8 mouse cellular contexts compared by ENCODE assay signal in the genomic region with DNA sequence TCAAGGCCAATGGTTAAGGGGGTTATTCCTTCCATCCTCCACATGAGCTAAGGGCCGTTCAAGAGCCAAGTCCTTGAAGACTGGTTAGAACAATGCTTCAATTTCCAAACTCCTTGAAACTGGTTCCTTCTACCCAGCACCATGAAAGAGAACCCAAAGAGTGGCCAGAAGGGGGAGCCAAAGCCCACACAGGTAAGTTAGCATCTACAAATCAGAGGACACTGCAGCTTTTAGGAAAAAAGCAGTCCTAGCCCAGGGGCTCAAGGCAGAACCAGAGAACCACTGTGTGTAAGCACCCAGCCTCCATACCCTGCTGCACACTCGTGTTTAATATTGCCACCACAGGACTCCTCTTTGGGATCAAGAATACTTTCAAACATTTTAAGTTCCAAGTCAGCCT. TPM values are rescaled to one million over a fixed set of nuclear protein-coding genes. Genes with fewer than 3 reads are reported as not detected.
DNase-seq lines count a peak whose midpoint lies in the region; ATAC-seq and TF ChIP-seq lines count a peak whose summit lies in the region.

No protein-coding gene starts in this region.

- no peak overlapping the region for H3K9ac ChIP-seq in midbrain, embryonic 11.5 days (ENCODE audit: low read length)
- no peak overlapping the region for H3K9ac ChIP-seq in midbrain, embryonic 15.5 days

- peak; percentile 50 for TF ChIP-seq CTCF in bone marrow, adult 2 months (IDR thresholded peaks at IDR 0.05; ENCODE audit: control insufficient read depth, insufficient read depth, low read length)

- no peak overlapping the region for H3K4me3 ChIP-seq in midbrain, embryonic 11.5 days (ENCODE audit: low read depth, low read length)
- no peak overlapping the region for H3K4me3 ChIP-seq in midbrain, embryonic 15.5 days
- H3K4me3 ChIP-seq in bone marrow, adult 2 months (replicated peaks; ENCODE audit: control insufficient read depth, low read depth, low read length), result no peak overlapping the region
- no peak overlapping the region for H3K4me3 ChIP-seq in limb, embryonic 10.5 days

- TF ChIP-seq POLR2A in bone marrow, adult 2 months (IDR thresholded peaks at IDR 0.05; ENCODE audit: borderline replicate concordance, control insufficient read depth, low read depth, low read length), result no peak

- peak; percentile 94 for DNase-seq in midbrain, embryonic 11.5 days (ENCODE audit: low spot score, missing footprints)
- DNase-seq in limb, embryonic 10.5 days (ENCODE audit: low spot score), result peak; percentile 66
- DNase-seq in natural killer cell, adult 2 months (ENCODE audit: low spot score in 2 of 2), result peak; percentile 35 to 65
- DNase-seq in thymus, postnatal 14 days, result peak; percentile 82

- H3K9me3 ChIP-seq in midbrain, embryonic 11.5 days (ENCODE audit: control insufficient read depth, low read length), result no peaks in the 10 kb centered on the region
- H3K9me3 ChIP-seq in midbrain, embryonic 15.5 days, result no peaks in the 10 kb centered on the region
- H3K9me3 ChIP-seq in limb, embryonic 10.5 days (replicated peaks), result no peaks in the 10 kb centered on the region

- H3K27ac ChIP-seq in midbrain, embryonic 11.5 days (ENCODE audit: low read depth, low read length), result no peak overlapping the region
- H3K27ac ChIP-seq in midbrain, embryonic 15.5 days, result no peak overlapping the region
- H3K27ac ChIP-seq in bone marrow, adult 2 months (ENCODE audit: control insufficient read depth, insufficient read depth, low read depth, low read length, poor library complexity), result no peak overlapping the region
- no peak overlapping the region for H3K27ac ChIP-seq in limb, embryonic 10.5 days

- no peaks in the 10 kb centered on the region for H3K4me1 ChIP-seq in midbrain, embryonic 11.5 days (ENCODE audit: control insufficient read depth, insufficient read depth, low read length)
- no peaks in the 10 kb centered on the region for H3K4me1 ChIP-seq in midbrain, embryonic 15.5 days
- peaks cover 3% of the 10 kb centered on the region for H3K4me1 ChIP-seq in bone marrow, adult 2 months (ENCODE audit: control insufficient read depth, insufficient read depth, low read length)
- H3K4me1 ChIP-seq in limb, embryonic 10.5 days, result no peaks in the 10 kb centered on the region

- no peak overlapping the region for H3K4me2 ChIP-seq in midbrain, embryonic 11.5 days
- H3K4me2 ChIP-seq in midbrain, embryonic 15.5 days, result no peak overlapping the region

- no peaks in the 10 kb centered on the region for H3K27me3 ChIP-seq in midbrain, embryonic 11.5 days (ENCODE audit: control insufficient read depth, insufficient read depth, low read length)
- H3K27me3 ChIP-seq in midbrain, embryonic 15.5 days (replicated peaks), result no peaks in the 10 kb centered on the region
- no peaks in the 10 kb centered on the region for H3K27me3 ChIP-seq in limb, embryonic 10.5 days (ENCODE audit: low read depth, poor library complexity, severe bottlenecking)

- peaks cover 5% of the 10 kb centered on the region; the same call in 1 of the 2 replicates for H3K36me3 ChIP-seq in midbrain, embryonic 11.5 days (ENCODE audit: control insufficient read depth, insufficient read depth, low read length)
- peaks cover 16% of the 10 kb centered on the region; the same call in 1 of the 2 replicates for H3K36me3 ChIP-seq in midbrain, embryonic 15.5 days (replicated peaks)
- peaks cover 64% of the 10 kb centered on the region for H3K36me3 ChIP-seq in limb, embryonic 10.5 days

- peak; percentile 63; the same call in 1 of the 2 replicates for ATAC-seq in midbrain, embryonic 11.5 days (ENCODE audit: low FRiP score)
- no peak for ATAC-seq in midbrain, embryonic 15.5 days (replicated peaks)
- ATAC-seq in erythroblast, adult 5-6 weeks (replicated peaks; ENCODE audit: low FRiP score, poor library complexity, severe bottlenecking), result 0 out of 2 replicates have a peak, but pooled peaks have one; percentile 56
- ATAC-seq in inflammation-experienced regulatory T-cells, adult 6 months, result peak; percentile 63

- WGBS in midbrain, embryonic 11.5 days, result 46% methylated on average over 2 of the region's 2 CpGs
- WGBS in midbrain, embryonic 15.5 days, result 50% methylated on average over 2 of the region's 2 CpGs
- WGBS in bone marrow, adult 2 months, result 36% methylated on average over 2 of the region's 2 CpGs
- 61% methylated on average over 2 of the region's 2 CpGs for WGBS in limb, embryonic 10.5 days

RNA-seq across cellular contexts. Expression of a gene that starts 11.2 kb away (rescaled TPM):
- polyA plus RNA-seq in midbrain, embryonic 11.5 days (2014; fragmentation: Nextera tagmentation; extraction: Ambion mirVana), result 0.55 and 0.57 TPM in 2 replicates
- polyA plus RNA-seq in midbrain, embryonic 15.5 days (2015; fragmentation: Nextera tagmentation; extraction: Ambion mirVana), result 0.83 and 0.92 TPM in 2 replicates
- polyA plus RNA-seq in bone marrow, adult 2 months (2011; ENCODE audit: insufficient read depth, insufficient read length, low replicate concordance, missing spikeins), result 12.8 and 40.9 TPM in 2 replicates
- total RNA-seq in erythroblast, adult 5-6 weeks (2015; ENCODE audit: low replicate concordance), result 6.3 and 6.5 TPM in 2 replicates
- total RNA-seq in erythroblast, adult 5-6 weeks (2017; ENCODE audit: low replicate concordance), result 5.2 and 7.0 TPM in 2 replicates
- 100 to 1,000 TPM in 2 of 3 experiments, 10 to 100 TPM in 1; 58.5 to 121 (median 105) TPM for polyA plus RNA-seq in inflammation-experienced regulatory T-cells, adult 6 months (2017; shearing (Covaris generic))
- polyA plus RNA-seq in limb, embryonic 10.5 days (2016; fragmentation: Nextera tagmentation; extraction: Ambion mirVana), result 1.3 TPM in 2 replicates

RNA-seq across cellular contexts. Expression of a gene that starts 45.6 kb away (rescaled TPM):
- polyA plus RNA-seq in midbrain, embryonic 11.5 days (2014; fragmentation: Nextera tagmentation; extraction: Ambion mirVana), result 0.52 and 1.00 TPM in 2 replicates
- 3.2 and 3.6 TPM in 2 replicates for polyA plus RNA-seq in midbrain, embryonic 15.5 days (2015; fragmentation: Nextera tagmentation; extraction: Ambion mirVana)
- polyA plus RNA-seq in bone marrow, adult 2 months (2011; ENCODE audit: insufficient read depth, insufficient read length, low replicate concordance, missing spikeins), result 12.7 and 21.8 TPM in 2 replicates
- 18.8 and 30.7 TPM in 2 replicates for total RNA-seq in erythroblast, adult 5-6 weeks (2015; ENCODE audit: low replicate concordance)
- 11.7 and 15.2 TPM in 2 replicates for total RNA-seq in erythroblast, adult 5-6 weeks (2017; ENCODE audit: low replicate concordance)
- polyA plus RNA-seq in inflammation-experienced regulatory T-cells, adult 6 months (2017; shearing (Covaris generic)), result 100 to 1,000 TPM; 267 to 383 (median 370) TPM
- polyA plus RNA-seq in limb, embryonic 10.5 days (2016; fragmentation: Nextera tagmentation; extraction: Ambion mirVana), result 1.2 and 1.3 TPM in 2 replicates

Comparison
In these comparisons a context has a peak if more than half of its experiments do, and no peak if none do; other contexts are left out.
1. RNA of a gene that starts 45.6 kb away (polyA plus RNA-seq): 267 to 383 TPM in inflammation-experienced regulatory T-cells, adult 6 months; 12.7 to 21.8 TPM in bone marrow, adult 2 months, 3.2 to 3.6 TPM in midbrain, embryonic 15.5 days, 1.2 to 1.3 TPM in limb, embryonic 10.5 days and 0.52 to 1.00 TPM in midbrain, embryonic 11.5 days; every median in the first group is over 10 times any median in the second.
2. Peak in every context shown above with its lines, with median percentiles within 50 percentile points of each other: DNase-seq.